Mouse (Mus musculus) gastrocnemius, postnatal 25 days (tissue): ENCODE data around the gene Usp10. TPM values are rescaled to one million over a fixed set of nuclear protein-coding genes. Genes with fewer than 3 reads are reported as not detected.

Experiments used
- DNase-seq: peaks from one replicate; pipeline ENCODE4 v3.0.0; 2022
- total RNA-seq, 2 experiments: library from RNA; stranded (reverse); gene quantifications; 1 replicate in 1 of 2; 2 replicates in 1 of 2; pipeline ENCODE4 v1.2.3; 2021

The Usp10 gene
- total RNA-seq, 2 experiments from 2014 or later: 42.2 to 50.1 TPM

GRCm38 (mm10) chr8:119960531-119961104, 50.5 kb downstream of the Usp10 start:
- peak; percentile 60 for DNase-seq

DNA sequence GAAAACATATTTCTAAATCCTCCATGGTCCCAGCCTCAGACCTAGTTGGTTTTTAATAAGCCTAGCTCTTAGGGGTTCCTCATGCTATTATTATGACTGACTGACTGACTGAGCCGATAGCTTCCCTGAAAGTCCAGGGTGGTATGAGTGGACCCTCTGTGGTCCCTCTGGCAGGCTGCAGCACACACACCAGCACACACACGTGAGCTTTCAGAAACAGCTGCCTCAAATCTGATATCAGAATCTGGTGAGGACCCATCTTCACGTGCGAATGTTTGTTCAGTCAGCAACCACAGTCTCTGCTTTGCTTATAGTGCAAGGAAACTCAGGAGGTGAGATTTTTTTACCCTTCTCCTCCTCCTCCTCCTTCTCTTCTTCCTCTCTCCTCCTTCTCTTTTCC, 54.7 kb downstream of the Usp10 start:
- DNase-seq: no peak

- DNase-seq: no peak
Measured at GRCm38 (mm10) chr8:119967435-119967834, 57.3 kb downstream of the Usp10 start.

GRCm38 (mm10) chr8:119970169-119970568, 60.0 kb downstream of the Usp10 start:
- no peak for DNase-seq

DNA sequence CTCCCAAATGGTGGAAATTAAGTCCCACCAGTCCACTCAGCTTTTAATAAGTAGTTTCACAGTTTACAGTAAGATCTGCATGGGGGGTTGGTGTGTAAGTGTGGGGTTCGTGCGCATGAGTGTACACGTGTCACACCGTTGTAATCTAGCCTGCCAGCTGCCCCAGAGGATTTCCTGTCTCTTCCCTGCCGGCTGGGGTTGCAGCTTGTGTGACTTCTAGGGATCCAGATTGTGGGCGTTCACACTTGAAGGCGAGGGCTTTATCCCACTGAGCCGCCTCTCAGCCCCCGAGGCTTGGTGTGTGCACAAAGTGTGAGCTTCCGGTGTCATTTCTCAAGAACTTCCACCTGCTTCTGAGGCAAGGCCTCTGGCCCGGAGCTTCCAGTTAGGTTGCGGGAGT, 62.4 kb downstream of the Usp10 start:
- no peak for DNase-seq

DNA sequence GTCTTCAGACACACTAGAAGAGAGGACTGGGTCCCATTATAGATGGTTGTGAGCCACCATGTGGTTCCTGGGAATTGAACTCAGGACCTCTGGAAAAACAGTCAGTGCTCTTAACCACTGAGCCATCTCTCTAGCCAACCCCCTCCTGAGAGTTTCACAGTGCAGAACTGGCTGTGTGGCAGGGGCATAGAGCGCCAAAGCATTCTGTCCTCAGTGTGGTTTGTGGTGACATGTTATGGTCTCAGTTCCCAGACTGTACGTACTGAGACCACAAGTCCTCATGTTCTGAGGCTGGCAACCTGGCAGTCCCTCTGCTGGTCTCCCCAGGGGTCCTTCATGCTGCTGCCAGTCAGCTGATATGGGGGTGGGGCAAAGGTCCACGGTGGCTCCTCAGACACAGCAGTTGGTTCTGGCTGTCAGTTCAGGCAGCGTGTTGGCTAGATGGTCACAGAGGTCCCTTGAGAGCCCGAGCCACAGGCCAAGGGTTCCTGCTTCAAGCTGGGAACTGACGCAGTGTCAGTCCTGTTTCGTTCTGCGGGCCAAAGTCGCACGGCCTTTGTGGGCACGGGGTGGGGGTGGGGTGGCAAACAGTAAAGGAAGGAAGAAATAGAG, 68.7 kb downstream of the Usp10 start:
- DNase-seq: no peak

- no peak for DNase-seq
Measured at GRCm38 (mm10) chr8:119981253-119981652, 71.1 kb downstream of the Usp10 start.

- DNase-seq: no peak
Measured at GRCm38 (mm10) chr8:119984085-119984484, 73.9 kb downstream of the Usp10 start.

DNA sequence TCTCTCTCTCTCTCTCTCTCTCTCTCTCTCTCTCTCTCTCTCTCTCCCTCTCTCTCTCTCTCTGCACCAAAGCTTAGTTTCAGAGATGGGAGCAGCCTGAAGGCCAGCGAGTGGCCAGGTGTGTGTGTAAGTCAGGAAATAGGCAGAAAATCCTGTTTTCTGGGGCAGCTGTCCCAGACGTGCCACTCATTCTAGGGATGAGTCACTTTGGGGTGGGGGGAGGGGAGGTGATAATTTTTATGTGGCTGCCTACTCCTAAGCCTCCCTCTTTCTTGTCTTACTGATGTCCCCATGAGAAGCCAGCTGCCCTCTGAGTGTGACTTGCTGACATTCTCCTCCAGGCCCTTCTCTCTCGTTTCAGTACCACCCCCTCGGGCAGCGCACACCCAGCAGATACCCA, 76.0 kb downstream of the Usp10 start:
- no peak for DNase-seq

DNA sequence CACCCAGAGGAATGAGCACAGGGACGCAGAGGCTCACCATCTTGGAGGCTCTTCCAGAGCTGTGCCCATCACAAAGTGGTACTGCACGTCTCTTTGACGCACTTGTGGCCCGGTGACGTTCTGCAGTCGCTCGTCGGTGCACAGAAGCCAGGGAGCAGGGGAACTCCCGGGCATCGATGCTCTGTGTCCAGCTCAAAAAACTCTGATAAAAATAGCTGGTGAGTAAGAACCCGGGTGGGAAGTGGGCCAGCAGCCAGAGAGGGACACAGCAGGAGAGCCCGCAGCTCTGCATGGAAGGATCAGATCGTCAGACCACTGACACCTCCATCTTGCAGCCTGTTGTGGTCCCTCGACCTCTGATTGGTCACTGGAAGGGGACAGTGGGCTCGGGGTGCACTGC, 77.9 kb downstream of the Usp10 start:
- no peak for DNase-seq

GRCm38 (mm10) chr8:119992249-119992648, 82.1 kb downstream of the Usp10 start, which contains the start of gene Crispld2:
TSS of gene Crispld2 (plus strand) at chr8:119992438.
- peak; percentile 82 for DNase-seq

DNA sequence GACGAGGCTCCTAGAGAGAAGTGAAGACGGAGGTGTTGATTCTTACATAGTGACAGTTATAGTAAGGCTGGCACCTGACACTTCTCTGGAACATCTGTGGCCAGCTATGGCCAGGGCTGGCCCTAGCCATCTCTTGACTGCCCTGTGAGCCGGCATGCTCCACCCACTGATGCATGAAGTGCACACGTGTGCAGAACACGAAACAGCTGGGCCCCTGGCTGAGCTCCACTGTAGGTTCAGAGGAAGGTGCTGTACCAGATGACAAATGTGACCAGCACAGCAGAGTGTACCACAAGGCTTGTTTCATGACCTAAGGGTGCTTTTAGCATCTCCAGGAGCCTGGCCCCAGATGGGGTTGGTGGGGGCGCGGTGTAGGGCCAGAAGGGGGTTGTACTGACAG, 84.0 kb downstream of the Usp10 start:
- no peak for DNase-seq

GRCm38 (mm10) chr8:119994556-119994955, 84.4 kb downstream of the Usp10 start:
- no peak for DNase-seq

GRCm38 (mm10) chr8:119997266-119997665, 87.1 kb downstream of the Usp10 start:
- no peak for DNase-seq

- peak; percentile 75 for DNase-seq
Measured at GRCm38 (mm10) chr8:120000461-120000860, 90.3 kb downstream of the Usp10 start.

DNA sequence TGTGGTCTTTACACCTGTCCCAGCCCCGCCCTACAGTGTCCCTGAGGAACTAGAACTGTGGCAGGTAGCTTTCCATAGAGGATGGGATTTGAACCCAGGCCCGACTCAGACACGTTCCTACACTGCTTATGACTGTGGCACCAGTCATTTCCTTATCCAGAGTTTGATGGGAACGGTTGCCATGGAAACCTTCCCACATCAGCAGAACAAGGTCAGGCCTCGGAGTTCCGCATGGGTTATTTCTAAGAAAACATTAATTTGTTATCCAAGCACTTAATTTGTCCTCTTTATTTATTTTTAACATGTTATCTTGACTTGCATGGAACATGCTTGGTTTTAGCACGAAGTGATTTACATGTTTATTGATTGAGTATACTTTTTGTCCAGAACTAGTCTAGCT, 91.6 kb downstream of the Usp10 start:
- DNase-seq: no peak

DNA sequence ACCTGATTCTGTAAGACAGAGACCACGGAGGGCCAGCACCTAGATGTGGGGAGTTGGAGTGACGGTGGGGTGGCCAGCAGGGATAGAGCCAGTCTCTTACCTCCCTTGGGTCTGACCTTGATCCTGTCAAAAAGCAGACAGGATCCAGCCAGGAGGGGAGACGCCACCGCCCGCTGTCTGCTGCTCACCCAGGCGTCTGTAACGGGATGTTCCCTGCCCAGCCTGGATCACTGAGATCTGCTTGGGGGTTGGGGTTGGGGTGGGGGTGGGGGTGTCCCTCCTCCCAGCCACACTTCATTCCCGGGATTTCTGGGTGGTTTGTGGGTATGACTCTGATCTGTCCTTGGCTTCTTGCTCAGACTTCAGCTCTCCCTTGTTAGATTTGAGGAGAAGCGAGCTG, 92.2 kb downstream of the Usp10 start:
- no peak for DNase-seq

DNA sequence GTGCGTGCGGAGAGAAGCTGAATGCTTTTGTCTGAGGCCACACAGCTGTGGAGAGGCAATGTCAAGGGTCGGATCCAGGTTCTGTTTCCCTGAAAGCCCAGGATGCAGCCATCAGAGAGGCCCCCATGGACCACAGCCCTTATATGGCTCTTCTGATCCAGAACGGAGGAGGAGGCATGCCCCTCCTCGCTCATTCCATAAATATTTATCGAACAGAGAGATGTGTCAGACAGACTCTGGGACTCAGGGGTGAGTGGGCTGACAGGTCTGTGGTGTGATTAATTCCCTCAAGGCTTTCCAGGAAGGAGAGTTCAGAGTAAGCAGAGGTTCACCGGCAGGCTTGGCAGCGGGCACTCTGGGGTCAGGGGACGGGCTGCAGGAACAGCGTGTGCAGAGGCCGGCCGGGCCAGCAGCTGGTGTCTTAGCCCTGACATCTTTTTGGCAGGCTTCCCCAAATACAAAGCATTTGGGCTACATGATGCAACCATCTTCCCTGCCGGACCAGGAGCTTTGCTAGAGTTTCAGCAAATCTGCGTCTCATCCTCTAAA, 94.1 kb downstream of the Usp10 start:
- DNase-seq: peak; percentile 85

DNA sequence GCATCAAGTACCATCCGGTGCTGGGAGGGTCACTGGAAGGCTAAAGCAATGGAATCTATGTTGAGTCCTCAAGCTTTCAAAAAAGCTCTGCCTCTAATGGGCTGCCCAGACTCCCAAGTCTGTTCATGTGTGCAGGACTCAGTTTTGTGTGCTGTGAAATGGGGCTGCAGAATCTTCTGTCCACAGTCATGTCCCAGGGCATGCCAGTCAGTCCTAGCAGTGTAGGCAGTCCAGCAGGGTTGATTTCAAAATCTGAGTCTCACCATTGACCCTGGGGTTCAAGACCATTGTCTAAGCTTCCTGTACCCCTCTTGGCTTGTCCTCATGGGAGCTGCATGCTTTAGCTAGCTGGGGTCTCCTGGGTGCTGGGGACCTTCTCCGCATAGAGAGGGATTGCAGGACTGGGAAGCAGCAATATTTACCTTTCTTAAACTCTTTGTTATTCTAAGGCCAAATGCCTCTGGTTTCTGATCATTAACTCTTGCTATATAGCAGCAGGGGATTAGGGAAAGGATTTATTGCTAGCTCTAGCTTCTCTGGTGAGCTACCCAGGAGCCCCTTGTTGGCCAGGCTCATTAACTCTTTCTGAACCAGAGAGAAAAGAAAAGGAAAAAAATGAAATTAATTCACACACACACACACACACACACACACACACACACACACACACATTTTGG, 94.7 kb downstream of the Usp10 start:
- DNase-seq: no peak

DNA sequence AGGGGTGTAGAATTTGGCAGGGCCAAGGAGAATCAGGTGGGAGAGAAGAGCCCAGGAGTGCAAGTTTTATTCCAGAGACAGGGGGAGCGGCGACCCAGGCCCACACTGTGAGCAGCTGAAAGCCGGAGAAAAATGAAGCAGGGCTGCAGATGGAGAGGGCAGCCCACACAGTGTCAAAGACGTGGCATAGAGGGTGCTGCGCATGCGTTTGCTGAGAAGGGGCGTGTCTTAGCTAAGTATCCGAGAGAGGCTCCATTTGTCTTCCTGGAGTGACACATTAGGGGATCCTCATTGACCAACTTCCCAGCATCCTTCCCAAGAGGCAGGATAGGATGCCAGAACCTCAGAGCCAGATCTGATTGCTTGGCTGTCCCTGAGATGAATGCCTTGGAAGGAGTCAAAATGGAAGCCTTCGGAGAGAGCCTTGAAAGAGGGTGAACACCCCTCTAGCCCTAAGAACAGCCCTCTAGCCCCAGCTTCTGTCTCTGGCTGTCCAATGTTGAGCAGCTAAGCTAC, 96.5 kb downstream of the Usp10 start:
- no peak for DNase-seq
